Mouse (Mus musculus): ENCODE results near the gene Prox1. TPM values are rescaled to one million over a fixed set of nuclear protein-coding genes. Genes with fewer than 3 reads are reported as not detected.

Gene Prox1
- total RNA-seq, 1 experiment = 0.18 TPM

DNA sequence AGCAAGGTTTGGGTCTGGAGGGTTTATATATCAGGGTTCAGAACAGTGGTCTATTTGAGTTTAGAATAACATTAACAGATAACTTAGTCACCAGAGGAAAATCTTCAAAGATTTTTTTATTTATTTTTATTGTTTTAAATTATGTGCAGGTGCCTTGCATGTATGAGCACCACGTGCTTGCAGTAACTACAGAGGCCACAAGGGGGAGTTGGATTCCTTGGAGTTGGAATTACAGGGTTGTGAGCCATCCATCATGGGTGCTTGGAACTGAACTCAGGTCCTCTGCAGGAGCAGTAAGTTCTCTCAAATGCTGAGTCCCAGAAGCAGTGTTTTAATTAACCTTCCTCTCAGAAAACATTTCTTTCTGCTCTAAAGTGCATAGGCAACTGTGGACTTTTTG lies 54.5 kb downstream of the Prox1 start:
- H3K9me3 ChIP-seq (ENCODE audit: control insufficient read depth, insufficient read depth, low read depth, low read length) = no peaks in the 10 kb centered on the region
- in situ Hi-C loops (cut with MboI; ENCODE audit: low sequenced_read_pairs in 2 of 2, unreplicated experiment in 2 of 2) = no loop called here
- peak; percentile 27 for DNase-seq (ENCODE audit: low read depth, low spot score)

DNA sequence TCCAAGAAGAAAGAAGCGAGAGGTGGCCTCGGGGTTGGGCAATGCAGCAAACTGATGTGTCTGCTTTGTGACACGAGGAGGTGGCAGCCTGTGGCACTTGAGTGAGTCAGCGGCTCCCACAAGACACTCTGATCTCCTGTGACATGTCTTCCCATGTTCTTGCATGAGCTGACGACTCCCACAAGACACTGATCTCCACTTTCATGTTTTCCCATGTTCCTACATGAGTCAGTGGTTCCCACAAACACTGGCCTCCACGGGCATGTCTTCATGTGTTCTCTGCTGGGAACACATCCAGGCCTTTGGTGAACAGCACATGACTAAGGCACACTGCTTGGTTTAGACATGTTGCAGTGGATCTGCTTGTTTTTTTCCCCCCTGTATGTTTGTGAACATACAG lies 58.8 kb downstream of the Prox1 start:
- Histone ChIP-seq H3K4me1 (ENCODE audit: control insufficient read depth in 2 of 2, insufficient read depth in 2 of 2, low read length in 2 of 2, poor library complexity in 1 of 2) (no peaks in the 10 kb centered on the region), H3K27ac (ENCODE audit: insufficient read depth, low read depth, low read length, poor library complexity, severe bottlenecking) (no peak overlapping the region), H3K4me3 (ENCODE audit: insufficient read depth in 1 of 2, low read depth in 1 of 2, low read length in 2 of 2, poor library complexity in 1 of 2, severe bottlenecking in 1 of 2) (no peak overlapping the region), H3K9ac (ENCODE audit: insufficient read depth, low read depth, low read length, poor library complexity, severe bottlenecking) (no peak overlapping the region), H3K36me3 (ENCODE audit: control insufficient read depth, insufficient read depth, low read length, poor library complexity, severe bottlenecking) (no peaks in the 10 kb centered on the region), H3K9me3 (ENCODE audit: control insufficient read depth, insufficient read depth, low read depth, low read length) (no peaks in the 10 kb centered on the region)
- no peak for TF ChIP-seq ZNF384 (IDR thresholded peaks at IDR 0.05; ENCODE audit: low read depth, low read length)
- in situ Hi-C loops (cut with MboI; ENCODE audit: low sequenced_read_pairs in 2 of 2, unreplicated experiment in 2 of 2) = no loop called here
- no peak for DNase-seq (ENCODE audit: low read depth, low spot score)

More for the DNA sequence above, 54.5 kb downstream of the Prox1 start:
- no peaks in the 10 kb centered on the region for H3K36me3 ChIP-seq (ENCODE audit: control insufficient read depth, insufficient read depth, low read length, poor library complexity, severe bottlenecking)
- no peaks in the 10 kb centered on the region for H3K4me1 ChIP-seq (ENCODE audit: control insufficient read depth in 2 of 2, insufficient read depth in 2 of 2, low read length in 2 of 2, poor library complexity in 1 of 2)
- H3K27ac ChIP-seq (ENCODE audit: insufficient read depth, low read depth, low read length, poor library complexity, severe bottlenecking) = no peak overlapping the region
- TF ChIP-seq ZC3H11A (IDR thresholded peaks at IDR 0.05; ENCODE audit: borderline replicate concordance, low read depth, low read length) (no peak), MAFK (IDR thresholded peaks at IDR 0.05; ENCODE audit: insufficient read depth, low read depth, low read length) (no peak), HCFC1 (IDR thresholded peaks at IDR 0.05; ENCODE audit: borderline replicate concordance, insufficient read depth, low read length) (no peak), CHD2 (IDR thresholded peaks at IDR 0.05; ENCODE audit: low read depth, low read length) (no peak), ZNF384 (IDR thresholded peaks at IDR 0.05; ENCODE audit: low read depth, low read length) (no peak)
- H3K9ac ChIP-seq (ENCODE audit: insufficient read depth, low read depth, low read length, poor library complexity, severe bottlenecking) = no peak overlapping the region
- no peak overlapping the region for H3K4me3 ChIP-seq (ENCODE audit: insufficient read depth in 1 of 2, low read depth in 1 of 2, low read length in 2 of 2, poor library complexity in 1 of 2, severe bottlenecking in 1 of 2)

DNA sequence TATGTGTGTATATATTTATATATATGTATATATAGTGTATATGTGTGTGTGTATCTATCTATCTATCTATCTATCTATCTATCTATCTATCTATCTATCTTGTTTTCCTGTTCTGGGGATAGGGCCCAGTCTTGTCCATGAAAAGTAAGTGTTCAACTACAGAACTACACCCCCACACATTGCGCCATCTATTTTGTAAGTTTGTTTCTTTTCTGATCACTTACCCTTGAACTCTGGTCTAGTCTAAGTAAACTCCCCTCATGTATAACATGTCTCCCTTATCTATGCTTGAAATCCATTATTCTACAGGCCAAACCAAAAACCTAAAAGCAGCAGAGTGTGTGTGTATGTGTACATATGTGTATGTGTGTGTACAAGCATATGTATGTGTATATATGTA lies 62.9 kb downstream of the Prox1 start:
- DNase-seq (ENCODE audit: low read depth, low spot score) = no peak
- Histone ChIP-seq H3K27ac (ENCODE audit: insufficient read depth, low read depth, low read length, poor library complexity, severe bottlenecking) (no peak overlapping the region), H3K9ac (ENCODE audit: insufficient read depth, low read depth, low read length, poor library complexity, severe bottlenecking) (no peak overlapping the region), H3K9me3 (ENCODE audit: control insufficient read depth, insufficient read depth, low read depth, low read length) (no peaks in the 10 kb centered on the region), H3K36me3 (ENCODE audit: control insufficient read depth, insufficient read depth, low read length, poor library complexity, severe bottlenecking) (no peaks in the 10 kb centered on the region), H3K4me1 (ENCODE audit: control insufficient read depth in 2 of 2, insufficient read depth in 2 of 2, low read length in 2 of 2, poor library complexity in 1 of 2) (no peaks in the 10 kb centered on the region), H3K4me3 (ENCODE audit: insufficient read depth in 1 of 2, low read depth in 1 of 2, low read length in 2 of 2, poor library complexity in 1 of 2, severe bottlenecking in 1 of 2) (no peak overlapping the region)
- in situ Hi-C loops (cut with MboI; ENCODE audit: low sequenced_read_pairs in 2 of 2, unreplicated experiment in 2 of 2) = no loop called here
- TF ChIP-seq HCFC1 (IDR thresholded peaks at IDR 0.05; ENCODE audit: borderline replicate concordance, insufficient read depth, low read length) (no peak), ZNF384 (IDR thresholded peaks at IDR 0.05; ENCODE audit: low read depth, low read length) (no peak), MAFK (IDR thresholded peaks at IDR 0.05; ENCODE audit: insufficient read depth, low read depth, low read length) (no peak), ZC3H11A (IDR thresholded peaks at IDR 0.05; ENCODE audit: borderline replicate concordance, low read depth, low read length) (no peak), CHD2 (IDR thresholded peaks at IDR 0.05; ENCODE audit: low read depth, low read length) (no peak)

DNA sequence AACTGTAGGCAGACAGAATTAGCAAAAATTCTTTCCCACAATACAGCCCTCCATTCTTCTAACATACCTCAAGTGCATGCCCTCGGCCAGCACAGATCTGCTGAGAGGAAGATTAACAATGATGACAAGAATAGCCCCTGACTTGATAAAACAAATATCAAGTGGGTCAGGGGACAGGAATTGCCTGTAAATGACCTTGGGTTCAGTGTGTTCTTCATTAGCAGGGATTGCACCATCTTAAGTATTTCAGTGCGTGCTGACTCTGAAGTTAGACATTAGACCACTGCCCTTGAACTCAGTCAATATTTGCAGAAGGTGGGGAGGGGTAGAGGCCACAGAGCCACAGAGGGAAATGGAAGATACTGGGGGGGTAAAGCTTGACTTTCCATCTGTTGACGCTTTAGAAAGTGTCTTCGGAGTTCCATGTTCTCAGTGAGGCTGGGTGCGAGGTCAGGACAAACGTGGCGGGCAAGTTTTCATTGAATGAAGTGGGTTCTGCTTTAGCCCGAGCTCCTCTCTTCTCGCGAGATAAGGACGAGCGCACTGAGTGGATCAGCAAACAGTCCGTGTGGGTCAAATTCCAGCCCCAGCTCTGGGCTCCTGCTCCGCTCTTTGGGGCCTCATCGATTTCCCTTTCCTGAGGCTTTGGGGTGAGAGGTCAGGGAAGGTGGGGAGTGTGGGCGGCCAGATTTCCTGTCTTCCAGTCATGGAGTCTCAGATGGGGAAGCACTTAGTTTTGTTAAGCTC lies 63.7 kb downstream of the Prox1 start:
- Histone ChIP-seq H3K9me3 (ENCODE audit: control insufficient read depth, insufficient read depth, low read depth, low read length) (no peaks in the 10 kb centered on the region), H3K9ac (ENCODE audit: insufficient read depth, low read depth, low read length, poor library complexity, severe bottlenecking) (no peak overlapping the region), H3K36me3 (ENCODE audit: control insufficient read depth, insufficient read depth, low read length, poor library complexity, severe bottlenecking) (no peaks in the 10 kb centered on the region), H3K27ac (ENCODE audit: insufficient read depth, low read depth, low read length, poor library complexity, severe bottlenecking) (no peak overlapping the region), H3K4me3 (ENCODE audit: insufficient read depth in 1 of 2, low read depth in 1 of 2, low read length in 2 of 2, poor library complexity in 1 of 2, severe bottlenecking in 1 of 2) (no peak overlapping the region), H3K4me1 (ENCODE audit: control insufficient read depth in 2 of 2, insufficient read depth in 2 of 2, low read length in 2 of 2, poor library complexity in 1 of 2) (no peaks in the 10 kb centered on the region)
- TF ChIP-seq MAFK (IDR thresholded peaks at IDR 0.05; ENCODE audit: insufficient read depth, low read depth, low read length) = no peak
- TF ChIP-seq ZNF384 (IDR thresholded peaks at IDR 0.05; ENCODE audit: low read depth, low read length) = no peak
- no peak for TF ChIP-seq HCFC1 (IDR thresholded peaks at IDR 0.05; ENCODE audit: borderline replicate concordance, insufficient read depth, low read length)
- TF ChIP-seq CHD2 (IDR thresholded peaks at IDR 0.05; ENCODE audit: low read depth, low read length) = no peak
- TF ChIP-seq ZC3H11A (IDR thresholded peaks at IDR 0.05; ENCODE audit: borderline replicate concordance, low read depth, low read length) = no peak
- DNase-seq (ENCODE audit: low read depth, low spot score) = no peak
- in situ Hi-C loops (cut with MboI; ENCODE audit: low sequenced_read_pairs in 2 of 2, unreplicated experiment in 2 of 2) = no loop called here

DNA sequence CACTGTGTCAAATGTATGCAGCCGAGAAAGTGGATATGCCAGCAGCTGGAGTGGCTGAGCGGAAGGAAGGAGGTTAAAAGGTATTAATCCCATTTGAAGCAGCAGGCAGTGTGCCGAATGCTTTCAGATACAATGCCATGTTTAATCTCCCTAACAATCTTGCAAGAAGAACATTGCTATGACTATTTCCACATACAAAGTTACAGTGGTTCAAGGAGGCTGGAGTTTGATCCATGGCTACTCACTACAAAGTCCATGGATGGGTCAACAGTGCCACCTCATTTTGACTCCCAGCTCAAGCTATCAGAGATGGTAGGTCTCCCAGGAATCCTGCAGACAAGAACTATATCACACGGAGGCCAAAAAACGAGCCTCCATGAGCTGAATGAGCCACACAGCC lies 64.5 kb downstream of the Prox1 start:
- TF ChIP-seq CHD2 (IDR thresholded peaks at IDR 0.05; ENCODE audit: low read depth, low read length) (no peak), ZC3H11A (IDR thresholded peaks at IDR 0.05; ENCODE audit: borderline replicate concordance, low read depth, low read length) (no peak), MAFK (IDR thresholded peaks at IDR 0.05; ENCODE audit: insufficient read depth, low read depth, low read length) (no peak), ZNF384 (IDR thresholded peaks at IDR 0.05; ENCODE audit: low read depth, low read length) (no peak), HCFC1 (IDR thresholded peaks at IDR 0.05; ENCODE audit: borderline replicate concordance, insufficient read depth, low read length) (no peak)
- H3K4me1 ChIP-seq (ENCODE audit: control insufficient read depth in 2 of 2, insufficient read depth in 2 of 2, low read length in 2 of 2, poor library complexity in 1 of 2) = no peaks in the 10 kb centered on the region
- no peak overlapping the region for H3K27ac ChIP-seq (ENCODE audit: insufficient read depth, low read depth, low read length, poor library complexity, severe bottlenecking)
- no peak for DNase-seq (ENCODE audit: low read depth, low spot score)
- no peaks in the 10 kb centered on the region for H3K36me3 ChIP-seq (ENCODE audit: control insufficient read depth, insufficient read depth, low read length, poor library complexity, severe bottlenecking)
- H3K9me3 ChIP-seq (ENCODE audit: control insufficient read depth, insufficient read depth, low read depth, low read length) = no peaks in the 10 kb centered on the region
- H3K4me3 ChIP-seq (ENCODE audit: insufficient read depth in 1 of 2, low read depth in 1 of 2, low read length in 2 of 2, poor library complexity in 1 of 2, severe bottlenecking in 1 of 2) = no peak overlapping the region
- no peak overlapping the region for H3K9ac ChIP-seq (ENCODE audit: insufficient read depth, low read depth, low read length, poor library complexity, severe bottlenecking)
- in situ Hi-C loops (cut with MboI; ENCODE audit: low sequenced_read_pairs in 2 of 2, unreplicated experiment in 2 of 2) = no loop called here
